Mouse (Mus musculus): ENCODE measurements at regions not wholly inside any gene's neighbourhood (a gene's known extent, or its start where the extent isn't known, plus 50 kb on each side); places are given as distances from the start of the nearest gene placed in this dataset.
A peak's percentile ranks its signal among the peaks of the same experiment; 100 is the strongest.

- no peak for DNase-seq
These were observed 119.2 kb upstream of the Eef2kmt start for GRCm38 (mm10) chr16:5374818-5375605.

- peak in 1 of 2 experiments; percentile 45 for DNase-seq
These were observed 115.6 kb upstream of the Eef2kmt start for GRCm38 (mm10) chr16:5371175-5371893.

DNA sequence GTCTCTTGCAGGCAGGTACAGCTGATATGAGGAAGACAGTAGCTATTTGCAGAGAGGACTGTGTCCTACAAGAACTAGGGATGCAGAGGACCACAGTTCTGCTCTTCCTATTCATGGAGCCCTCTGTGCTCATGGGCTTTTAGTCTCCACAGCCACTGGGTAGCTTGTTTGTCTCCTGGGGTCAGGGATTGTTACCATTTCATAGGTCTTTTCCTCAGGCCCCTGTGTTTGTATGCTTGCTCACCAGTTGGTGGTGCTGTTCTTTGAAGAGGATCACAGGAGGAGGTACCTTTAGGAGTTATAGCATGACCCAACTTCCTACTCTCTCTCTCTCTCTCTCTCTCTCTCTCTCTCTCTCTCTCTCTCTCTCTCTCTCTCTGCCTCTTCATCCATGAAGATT, 114.7 kb upstream of the Eef2kmt start:
- DNase-seq, result no peak

GRCm38 (mm10) chr16:5368897-5369558, 113.2 kb upstream of the Eef2kmt start:
- no peak for DNase-seq

- DNase-seq, result no peak
These were observed 112.6 kb upstream of the Eef2kmt start for GRCm38 (mm10) chr16:5368357-5368756.

DNA sequence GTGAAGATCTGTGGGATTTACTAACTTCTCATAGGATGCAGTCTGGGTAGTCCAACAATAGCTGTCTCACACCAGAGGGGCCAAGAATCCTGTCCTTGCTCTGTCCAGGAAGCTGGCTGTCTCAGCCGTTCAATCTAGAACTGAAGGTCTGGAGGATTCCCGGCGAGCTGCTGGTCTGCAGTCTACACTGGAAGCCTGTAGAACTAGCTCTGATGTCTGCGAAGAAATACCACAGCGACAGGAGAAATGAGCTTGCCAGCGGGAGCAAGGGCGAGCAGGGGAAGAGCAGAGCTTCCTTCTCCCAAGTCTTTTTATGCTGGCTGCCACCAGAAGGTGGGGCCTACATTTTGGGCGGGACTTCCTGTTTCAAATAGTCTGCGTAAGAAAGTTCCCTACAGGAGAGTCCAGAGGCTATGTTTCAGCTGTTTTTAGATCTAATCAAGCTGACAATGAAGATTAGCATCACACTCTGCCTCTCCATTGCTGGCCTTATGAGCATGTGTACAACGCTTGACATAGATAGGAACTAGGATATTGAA, 111.9 kb upstream of the Eef2kmt start:
- DNase-seq, result no peak

DNA sequence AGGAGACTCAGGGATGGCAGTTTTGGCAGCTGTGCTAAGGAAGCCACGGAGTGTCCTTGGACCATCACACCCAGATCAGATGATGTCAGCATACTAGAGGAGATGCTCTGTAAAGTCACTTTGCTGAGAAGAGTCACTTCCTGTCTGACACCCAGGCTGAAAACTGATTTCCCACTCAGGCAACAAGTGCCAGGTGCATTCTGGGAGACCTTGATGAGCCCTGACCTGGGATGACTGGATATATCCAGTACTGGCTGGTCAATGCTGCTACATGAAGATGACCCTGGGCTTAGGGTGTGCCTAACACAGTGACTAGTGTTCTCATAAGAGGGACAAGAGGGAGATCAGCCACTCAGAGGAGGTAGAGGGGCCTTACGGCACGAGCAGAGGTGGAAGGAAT, 110.2 kb upstream of the Eef2kmt start:
- DNase-seq, result no peak

DNA sequence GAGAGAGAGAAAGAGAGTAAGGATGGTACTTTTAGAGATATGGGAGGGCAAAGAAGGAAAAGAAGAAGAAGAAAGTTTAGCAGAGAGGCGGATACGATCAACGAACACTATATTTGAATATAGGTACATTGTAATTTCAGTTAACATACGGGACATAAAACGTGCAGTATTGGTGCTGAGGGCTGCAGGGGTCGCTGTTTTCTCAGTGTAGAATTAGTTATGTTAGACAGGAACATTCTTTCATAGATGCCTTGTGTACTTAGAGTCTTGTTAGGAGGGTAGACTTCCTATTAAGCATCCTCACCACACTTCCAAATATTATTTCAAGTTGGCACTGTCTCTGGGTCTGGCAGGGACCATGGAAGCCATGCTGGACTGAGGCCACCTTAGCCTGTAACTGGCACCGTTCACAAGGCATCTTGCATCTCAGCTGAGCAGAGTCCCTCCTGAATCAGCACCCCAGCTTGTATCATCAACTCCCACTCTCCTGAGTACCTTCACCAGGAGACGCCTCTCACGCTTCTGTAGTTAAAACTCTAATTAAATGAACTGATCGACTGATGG, 107.3 kb upstream of the Eef2kmt start:
- DNase-seq, result no peak

DNA sequence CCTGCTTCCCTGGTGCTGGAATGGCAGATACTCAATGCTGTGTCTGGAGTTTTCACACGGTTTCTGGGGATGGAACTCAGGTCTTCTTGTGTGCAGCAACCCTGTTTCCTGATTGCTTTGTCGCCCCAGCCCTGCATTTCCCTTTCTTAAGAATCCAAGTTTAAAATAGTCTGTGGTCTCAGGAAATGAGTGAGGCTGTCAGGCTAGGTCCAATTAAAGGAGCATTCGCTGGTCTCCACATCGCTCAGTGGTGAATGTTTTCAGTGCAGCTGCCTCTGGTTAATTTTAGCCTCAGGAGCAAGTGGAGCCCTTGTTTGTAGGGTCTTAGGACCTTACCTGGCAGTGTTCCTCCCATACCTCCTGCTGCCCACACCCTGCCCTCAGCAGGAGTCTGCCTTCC, 103.4 kb upstream of the Eef2kmt start:
- DNase-seq, result no peak

DNA sequence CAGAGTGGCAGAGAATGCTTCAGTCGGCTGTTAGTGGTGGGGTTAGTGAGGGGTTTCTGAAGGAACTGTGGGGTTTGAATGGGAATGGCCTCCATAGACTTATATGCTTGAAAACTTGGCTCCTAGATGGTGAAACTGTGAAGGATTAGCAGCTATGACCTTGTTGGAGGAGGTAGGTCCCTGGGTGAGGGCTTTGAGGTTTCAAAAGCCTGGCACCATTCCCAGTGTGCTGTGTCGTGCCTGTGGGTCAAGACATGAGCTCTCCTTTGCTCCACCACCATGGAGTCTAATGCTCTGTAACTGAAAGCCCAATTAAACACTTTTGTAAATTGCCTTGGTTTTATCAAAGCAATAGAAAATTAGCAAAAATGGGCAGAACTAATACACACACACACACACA, 98.1 kb upstream of the Eef2kmt start:
- no peak for DNase-seq

DNA sequence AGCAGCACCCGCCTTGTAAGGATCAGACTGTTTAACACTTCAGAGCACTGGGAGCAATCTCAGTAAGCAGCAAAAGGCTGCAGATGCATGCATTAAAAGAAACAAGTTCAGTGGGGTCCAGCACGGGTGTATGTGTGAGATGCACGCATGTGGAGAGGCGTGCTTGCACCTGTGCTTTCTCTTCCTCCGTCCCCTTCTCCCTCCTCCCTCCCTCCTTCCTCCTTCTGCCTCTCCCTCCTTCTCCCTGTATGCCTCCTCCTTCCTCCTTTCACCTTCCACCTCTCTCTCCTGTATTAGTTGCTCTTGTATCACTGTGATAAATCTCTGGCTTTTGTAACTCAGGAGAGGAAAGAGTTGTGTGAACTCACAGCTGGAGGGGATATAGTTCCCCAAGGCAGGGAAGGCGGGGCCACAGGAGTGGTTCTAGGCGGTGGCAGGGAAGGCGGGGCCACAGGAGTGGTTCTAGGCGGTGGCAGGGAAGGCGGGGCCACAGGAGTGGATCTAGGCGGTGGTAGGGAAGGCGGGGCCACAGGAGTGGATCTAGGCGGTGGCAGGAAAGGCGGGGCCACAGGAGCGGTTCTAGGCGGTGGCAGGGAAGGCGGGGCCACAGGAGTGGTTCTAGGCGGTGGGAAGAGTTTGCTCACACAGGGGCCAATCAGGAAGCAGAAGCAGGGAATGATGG, 96.2 kb upstream of the Eef2kmt start:
- DNase-seq, result no peak

- DNase-seq, result no peak
These were observed 91.4 kb upstream of the Eef2kmt start for GRCm38 (mm10) chr16:5347151-5347550.

GRCm38 (mm10) chr16:5342326-5342725, 86.5 kb upstream of the Eef2kmt start:
- DNase-seq, result no peak

GRCm38 (mm10) chr16:5316271-5316670, 60.5 kb upstream of the Eef2kmt start:
- DNase-seq, result no peak

- no peak for DNase-seq
These were observed 57.5 kb upstream of the Eef2kmt start for GRCm38 (mm10) chr16:5313261-5313660.

DNA sequence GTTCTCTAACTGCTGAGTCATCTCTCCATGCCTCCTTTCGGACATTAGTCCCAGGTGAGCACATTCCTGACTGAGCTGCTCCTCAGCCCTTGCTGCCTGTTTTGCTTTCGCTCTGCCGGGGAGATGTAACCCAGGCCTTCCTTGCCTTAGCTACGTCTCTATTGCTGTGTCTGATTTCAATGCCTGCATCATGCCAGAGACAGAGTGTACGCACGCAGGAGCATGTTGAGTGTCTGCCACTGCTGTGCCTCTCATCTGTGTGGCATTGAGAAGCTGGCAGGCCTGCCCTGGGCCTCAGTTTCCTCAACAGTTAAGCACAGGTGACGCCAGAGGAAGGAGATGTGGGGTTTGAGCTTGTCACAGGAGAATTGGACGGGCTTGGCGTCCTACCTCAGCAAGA, 55.7 kb upstream of the Eef2kmt start:
- no peak for DNase-seq

DNA sequence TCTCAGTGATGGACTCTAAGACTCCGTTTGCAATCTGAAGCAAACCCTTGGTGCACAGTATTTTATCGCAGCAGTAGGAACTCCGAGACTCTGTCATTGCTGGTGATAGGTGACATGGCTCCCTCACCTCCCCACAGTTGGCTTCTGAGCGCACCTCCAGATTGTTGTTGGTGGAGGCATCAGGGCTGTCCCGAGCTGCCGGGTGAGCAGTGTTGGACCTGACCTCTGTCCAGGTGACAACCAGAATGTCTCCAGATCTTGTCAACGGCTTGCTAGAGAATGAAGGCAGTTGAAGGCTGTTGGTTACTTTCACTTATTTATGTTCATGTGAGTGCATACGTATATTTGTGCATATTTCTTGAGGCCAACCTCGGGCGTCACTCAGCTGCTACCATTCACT, 55.0 kb upstream of the Eef2kmt start:
- DNase-seq, result no peak

GRCm38 (mm10) chr16:5307761-5308160, 52.0 kb upstream of the Eef2kmt start:
- DNase-seq, result no peak

- DNase-seq, result no peak
These were observed 51.4 kb upstream of the Eef2kmt start for GRCm38 (mm10) chr16:5307249-5307605.

GRCm38 (mm10) chr16:5306588-5307248, 50.9 kb upstream of the Eef2kmt start:
- DNase-seq, result peak; percentile 80 to 96
